Mouse (Mus musculus) heart, adult 11 months (tissue): ENCODE results near the gene Dnaaf2.

Source experiments
- DNase-seq: peaks from one replicate; pipeline ENCODE4 v3.0.0; 2022

Gene Dnaaf2

GRCm38 (mm10) chr12:69163586-69163985 is 34.6 kb downstream of the Dnaaf2 start:
- peak; percentile 52 for DNase-seq

- peak; percentile 87 for DNase-seq
Observed at GRCm38 (mm10) chr12:69160677-69161076, 37.6 kb downstream of the Dnaaf2 start.

GRCm38 (mm10) chr12:69159578-69159940 is 38.7 kb downstream of the Dnaaf2 start:
- no peak for DNase-seq

- peak; percentile 100 for DNase-seq
Observed at GRCm38 (mm10) chr12:69158765-69159577, 39.3 kb downstream of the Dnaaf2 start, which contains the start of gene Rps29. Gene Rps29, minus strand, starts transcription at chr12:69159186.

GRCm38 (mm10) chr12:69158366-69158764 is 39.9 kb downstream of the Dnaaf2 start:
- DNase-seq: no peak

GRCm38 (mm10) chr12:69157107-69157506 is 41.1 kb downstream of the Dnaaf2 start:
- no peak for DNase-seq

GRCm38 (mm10) chr12:69156436-69156835 is 41.8 kb downstream of the Dnaaf2 start:
- DNase-seq: no peak

GRCm38 (mm10) chr12:69155923-69156322 is 42.3 kb downstream of the Dnaaf2 start:
- DNase-seq: no peak

- no peak for DNase-seq
Observed at GRCm38 (mm10) chr12:69150049-69150448, 48.2 kb downstream of the Dnaaf2 start.

- DNase-seq: peak; percentile 93
Observed at GRCm38 (mm10) chr12:69147166-69147735, 51.0 kb downstream of the Dnaaf2 start.

GRCm38 (mm10) chr12:69143460-69143859 is 54.8 kb downstream of the Dnaaf2 start:
- no peak for DNase-seq

GRCm38 (mm10) chr12:69139841-69140240 is 58.4 kb downstream of the Dnaaf2 start:
- DNase-seq: no peak

GRCm38 (mm10) chr12:69139201-69139600 is 59.0 kb downstream of the Dnaaf2 start:
- no peak for DNase-seq
